Mouse (Mus musculus) midbrain, postnatal 0 days (tissue): ENCODE results near the gene Doxl2. TPM values are rescaled to one million over a fixed set of nuclear protein-coding genes. Genes with fewer than 3 reads are reported as not detected.
A peak's percentile ranks its signal among the peaks of the same experiment; 100 is the strongest.
"Not testable (repeated sequence)": the region's sequence is repeated elsewhere in the genome, so short reads cannot be mapped to it uniquely, and the experiment has no call there.

ENCODE experiments used
- ATAC-seq: fragments of 200-750 bp; cut with Nextera tagmentation; 2 replicates; pipeline ENCODE4 v1.8.0; 2017; ENCODE audit warnings: moderate number of reproducible peaks, mild to moderate bottlenecking, moderate TSS enrichment, moderate library complexity; ENCODE audit not compliant: low FRiP score
- DNase-seq: peaks from one replicate; pipeline ENCODE4 v3.0.0-alpha.2; 2015; ENCODE audit warnings: low spot score
- H3K27ac ChIP-seq: fragments of 300-500 bp; sonication (generic); 2 replicates; pipeline ENCODE4 v1.5.1; 2014; ENCODE audit warnings: low read depth, mild to moderate bottlenecking, low read length, mixed read lengths
- H3K27me3 ChIP-seq: fragments of 300-500 bp; sonication (generic); 2 replicates; pipeline ENCODE4 v1.6.1; 2014; ENCODE audit warnings: low read length, control low read depth, mixed read lengths; ENCODE audit not compliant: insufficient read depth
- H3K36me3 ChIP-seq: fragments of 300-500 bp; sonication (generic); 2 replicates; pipeline ENCODE4 v1.6.1; 2014; ENCODE audit warnings: low read length, control low read depth, mixed read lengths; ENCODE audit not compliant: insufficient read depth
- H3K4me1 ChIP-seq: fragments of 300-500 bp; sonication (generic); 2 replicates; pipeline ENCODE4 v1.6.1; 2014; ENCODE audit warnings: mild to moderate bottlenecking, control low read depth, antibody characterized with exemption, low read length, mixed read lengths; ENCODE audit not compliant: insufficient read depth
- H3K4me2 ChIP-seq: fragments of 300-500 bp; sonication (generic); 2 replicates; pipeline ENCODE4 v1.6.1; 2014; ENCODE audit warnings: low read depth, mild to moderate bottlenecking, low read length, mixed read lengths; ENCODE audit not compliant: poor library complexity, severe bottlenecking
- H3K4me3 ChIP-seq: fragments of 300-500 bp; sonication (generic); 2 replicates; pipeline ENCODE4 v1.5.1; 2014; ENCODE audit warnings: low read depth, mild to moderate bottlenecking, low read length, moderate library complexity
- H3K9ac ChIP-seq: fragments of 300-500 bp; sonication (generic); replicated peaks from 2 replicates; pipeline ENCODE4 v1.6.1; 2014; ENCODE audit warnings: mild to moderate bottlenecking, low read length, moderate library complexity, mixed read lengths; ENCODE audit not compliant: poor library complexity, severe bottlenecking
- H3K9me3 ChIP-seq: fragments of 300-500 bp; sonication (generic); 2 replicates; pipeline ENCODE4 v1.6.1; 2016; ENCODE audit warnings: low read length, control low read depth
- CTCF ChIP-seq: IDR thresholded peaks from 2 replicates; pipeline ENCODE4 v1.5.1; 2016; ENCODE audit warnings: antibody characterized with exemption, mild to moderate bottlenecking
- WGBS: fragments of 180-500 bp; shearing (Covaris S2); extraction: QIAGEN DNeasy Blood & Tissue Kit; methylation state at CpG from one replicate; pipeline ENCODE4 v1.1.7; 2014; 5-methylcytosine and 5-hydroxymethylcytosine counted together
- polyA plus RNA-seq: library from polyadenylated mRNA; unstranded; fragments of >200 nt; fragmentation: Nextera tagmentation; extraction: Ambion mirVana; gene quantifications from 2 replicates; pipeline ENCODE4 v1.2.1, GENCODE M21; 2015
- total RNA-seq: library from RNA; depleted of rRNA; stranded (reverse); fragments of >200 nt; gene quantifications from 2 replicates; pipeline ENCODE4 v1.2.3, GENCODE M21; 2014

Gene Doxl2
- total and polyA plus RNA-seq, 2 experiments from 2014 or later, result not detected

- no peak for TF ChIP-seq CTCF
- 78% methylated on average over 5 of the region's 5 CpGs for WGBS
- no peak for DNase-seq
These were observed 20.6 kb upstream of the Doxl2 start for GRCm38 (mm10) chr6:48954211-48954610.

GRCm38 (mm10) chr6:48954946-48955345, 19.8 kb upstream of the Doxl2 start:
- Histone ChIP-seq H3K9ac (no peak overlapping the region), H3K9me3 (no peaks in the 10 kb centered on the region), H3K36me3 (no peaks in the 10 kb centered on the region), H3K4me1 (no peaks in the 10 kb centered on the region), H3K27ac (no peak overlapping the region), H3K4me2 (no peak overlapping the region), H3K27me3 (no peaks in the 10 kb centered on the region), H3K4me3 (no peak overlapping the region)
- no peak for ATAC-seq
- 46% methylated on average over 1 of the region's 1 CpGs for WGBS
- peak; percentile 68 for TF ChIP-seq CTCF
- DNase-seq, result peak; percentile 57

More at GRCm38 (mm10) chr6:48954211-48954610, 20.6 kb upstream of the Doxl2 start:
- Histone ChIP-seq H3K27me3 (no peaks in the 10 kb centered on the region), H3K27ac (no peak overlapping the region), H3K9ac (no peak overlapping the region), H3K4me3 (no peak overlapping the region), H3K9me3 (no peaks in the 10 kb centered on the region), H3K36me3 (no peaks in the 10 kb centered on the region), H3K4me2 (no peak overlapping the region), H3K4me1 (no peaks in the 10 kb centered on the region)
- ATAC-seq, result no peak

GRCm38 (mm10) chr6:48956785-48957184, 18.0 kb upstream of the Doxl2 start:
- Histone ChIP-seq H3K4me2 (no peak overlapping the region), H3K27ac (no peak overlapping the region), H3K36me3 (no peaks in the 10 kb centered on the region), H3K4me1 (no peaks in the 10 kb centered on the region), H3K9ac (no peak overlapping the region), H3K27me3 (no peaks in the 10 kb centered on the region), H3K9me3 (no peaks in the 10 kb centered on the region), H3K4me3 (no peak overlapping the region)
- ATAC-seq, result no peak
- 85% methylated on average over 4 of the region's 4 CpGs for WGBS
- DNase-seq, result no peak
- no peak for TF ChIP-seq CTCF

GRCm38 (mm10) chr6:48958053-48958452, 16.7 kb upstream of the Doxl2 start:
- Histone ChIP-seq H3K36me3 (no peaks in the 10 kb centered on the region), H3K27ac (no peak overlapping the region), H3K27me3 (no peaks in the 10 kb centered on the region), H3K9ac (no peak overlapping the region), H3K4me1 (no peaks in the 10 kb centered on the region), H3K9me3 (no peaks in the 10 kb centered on the region), H3K4me2 (no peak overlapping the region), H3K4me3 (no peak overlapping the region)
- DNase-seq (peak; percentile 86), ATAC-seq (0 out of 2 replicates have a peak, but pooled peaks have one; percentile 54)
- WGBS, result 34% methylated on average over 1 of the region's 1 CpGs
- TF ChIP-seq CTCF, result peak; percentile 81

GRCm38 (mm10) chr6:48959151-48959550, 15.6 kb upstream of the Doxl2 start:
- not testable (repeated sequence) for H3K9ac ChIP-seq, H3K27me3 ChIP-seq, H3K4me1 ChIP-seq, H3K4me2 ChIP-seq, ATAC-seq, H3K36me3 ChIP-seq, DNase-seq, H3K4me3 ChIP-seq, H3K9me3 ChIP-seq, H3K27ac ChIP-seq
- 29% methylated on average over 7 of the region's 7 CpGs for WGBS
- TF ChIP-seq CTCF, result peak; percentile 43; the same call in 1 of the 2 replicates

- WGBS, result 89% methylated on average over 5 of the region's 5 CpGs
These were observed 8.1 kb upstream of the Doxl2 start for GRCm38 (mm10) chr6:48966696-48967095.

More at GRCm38 (mm10) chr6:48966696-48967095, 8.1 kb upstream of the Doxl2 start:
- H3K27ac ChIP-seq, H3K4me2 ChIP-seq, H3K9me3 ChIP-seq, ATAC-seq, H3K4me3 ChIP-seq, H3K36me3 ChIP-seq, H3K9ac ChIP-seq, H3K27me3 ChIP-seq, DNase-seq, H3K4me1 ChIP-seq: not testable (repeated sequence)
